Mouse (Mus musculus): Measurements from ENCODE around the gene Vwde. TPM values are rescaled to one million over a fixed set of nuclear protein-coding genes. Genes with fewer than 3 reads are reported as not detected.
A peak's percentile ranks its signal among the peaks of the same experiment; 100 is the strongest.

Gene Vwde
- 0.02 TPM in 1 of 2 replicates, not detected in the other for polyA plus RNA-seq (2012; rRNA removed)

DNA sequence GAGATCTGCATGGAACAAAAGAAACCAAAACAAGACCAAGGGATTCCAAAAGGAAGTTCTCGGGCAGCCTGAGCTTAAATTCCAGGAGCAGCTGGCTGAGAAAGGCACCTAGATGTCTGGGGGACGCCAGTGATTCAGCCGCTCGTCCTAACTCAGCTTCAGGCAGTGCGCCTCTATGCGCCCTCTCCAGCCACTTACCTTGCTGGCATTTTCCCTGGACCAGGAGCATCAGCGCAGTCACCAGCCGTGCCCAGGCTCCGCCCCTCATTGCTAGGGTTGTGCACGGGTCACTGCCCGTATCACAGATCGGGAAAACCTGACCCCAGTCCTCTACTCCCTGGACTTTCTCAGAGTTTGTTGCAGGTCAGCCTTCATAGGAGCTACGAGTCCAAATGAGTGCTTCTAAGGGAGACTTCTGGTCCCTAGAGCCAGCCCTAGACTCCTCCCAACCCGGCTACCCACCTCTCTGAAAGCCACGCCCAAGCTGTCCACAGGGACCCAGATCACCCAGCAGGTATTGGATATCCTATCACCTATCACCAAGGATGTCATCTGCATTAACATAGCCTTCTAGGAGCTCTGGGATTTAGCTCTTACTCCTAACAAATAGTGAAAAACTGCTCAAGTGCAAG, at the start of gene Vwde:
Gene Vwde (minus strand): TSS at position 370 of the 632 bp plus-strand sequence.
- no peak for DNase-seq (ENCODE audit: extremely low spot score in 1 of 2, low spot score in 1 of 2)

DNA sequence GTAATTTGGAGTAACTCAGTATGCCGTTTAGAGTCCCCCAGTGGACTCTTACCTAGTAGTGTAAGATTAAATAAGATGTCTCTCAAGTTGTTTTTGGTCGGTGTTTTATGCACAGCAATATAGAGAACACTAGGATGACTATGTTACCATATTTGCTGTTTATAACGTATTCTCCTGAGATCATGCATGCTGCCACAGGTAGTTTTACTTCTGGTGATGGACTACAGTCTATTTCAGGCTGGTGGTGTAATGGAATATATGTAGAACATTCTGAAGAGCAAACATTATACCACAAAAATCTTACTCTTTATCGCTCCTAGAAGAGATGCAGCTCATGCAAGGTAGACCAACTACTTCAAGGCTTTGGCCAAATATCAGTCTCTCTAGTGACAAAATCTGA, 30.6 kb upstream of the Vwde start:
- no peak for DNase-seq (ENCODE audit: extremely low spot score in 1 of 2, low spot score in 1 of 2)

DNA sequence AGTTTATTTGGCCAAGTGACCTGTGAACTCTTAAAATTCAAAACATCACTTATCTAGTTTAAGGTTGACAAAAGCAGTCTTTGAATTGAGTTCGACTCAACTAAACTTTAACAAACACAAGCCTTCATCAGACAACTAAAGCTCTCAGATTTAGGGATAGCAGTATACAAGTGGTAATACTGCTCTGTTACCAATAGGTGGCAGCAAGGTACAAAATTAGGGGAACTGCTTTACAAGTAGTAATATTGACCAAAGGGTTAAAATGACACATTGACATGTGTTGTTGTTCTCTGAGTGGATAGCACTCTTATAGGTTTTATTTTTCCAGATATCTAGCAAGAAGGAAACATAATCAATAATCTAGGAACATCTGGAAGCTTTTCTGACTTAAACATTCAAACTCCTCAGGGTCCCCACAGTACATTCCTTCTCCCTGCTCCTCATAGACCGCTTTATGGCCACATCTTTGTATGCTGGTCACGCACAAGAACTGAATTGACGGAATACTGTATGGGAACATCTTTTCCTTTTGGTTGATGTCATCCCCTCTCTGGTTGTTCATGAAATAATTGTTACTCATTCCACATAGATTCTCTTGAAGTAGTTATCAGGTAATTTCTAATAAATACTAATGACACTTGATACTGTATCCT, 23.7 kb upstream of the Vwde start:
- DNase-seq (ENCODE audit: extremely low spot score in 1 of 2, low spot score in 1 of 2): peak in 1 of 2 experiments; percentile 25

DNA sequence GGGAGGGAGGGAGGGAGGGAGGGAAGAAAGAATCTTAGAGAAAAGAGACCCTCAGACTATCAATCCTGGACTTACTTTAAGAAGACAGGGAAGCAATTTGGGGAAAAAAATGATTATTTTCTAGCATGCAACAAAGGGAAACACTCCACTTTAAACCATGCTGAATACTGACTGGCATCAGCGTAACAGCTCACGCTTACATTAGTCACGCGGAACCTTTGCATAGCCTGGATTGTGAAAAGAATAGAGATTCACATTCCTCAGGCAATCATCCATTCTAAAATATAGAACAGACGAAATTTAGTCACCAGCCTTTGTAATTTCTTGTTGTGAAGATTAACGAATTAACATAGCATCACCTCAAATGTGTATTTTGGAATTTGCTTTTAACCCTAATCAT, 18.6 kb downstream of the Vwde start:
- DNase-seq (ENCODE audit: extremely low spot score in 1 of 2, low spot score in 1 of 2): no peak

DNA sequence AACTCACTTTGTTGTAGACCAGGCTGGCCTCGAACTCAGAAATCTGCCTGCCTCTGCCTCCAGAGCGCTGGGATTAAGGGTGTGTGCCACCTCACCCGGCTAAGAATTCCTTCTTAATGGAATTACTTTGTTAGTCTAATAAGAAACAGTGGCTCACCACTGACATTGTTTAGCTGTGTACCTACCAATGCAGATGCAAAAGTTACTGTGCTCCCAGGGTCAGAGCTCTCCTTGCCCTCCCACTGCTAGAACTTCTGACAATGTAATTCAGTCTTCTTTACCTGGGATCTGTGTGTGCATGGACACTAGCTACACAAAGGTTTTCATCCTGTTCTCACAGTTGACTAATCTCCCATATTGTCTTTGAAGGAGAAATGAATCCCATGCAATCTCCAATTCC, 27.3 kb downstream of the Vwde start:
- DNase-seq (ENCODE audit: extremely low spot score in 1 of 2, low spot score in 1 of 2): no peak

DNA sequence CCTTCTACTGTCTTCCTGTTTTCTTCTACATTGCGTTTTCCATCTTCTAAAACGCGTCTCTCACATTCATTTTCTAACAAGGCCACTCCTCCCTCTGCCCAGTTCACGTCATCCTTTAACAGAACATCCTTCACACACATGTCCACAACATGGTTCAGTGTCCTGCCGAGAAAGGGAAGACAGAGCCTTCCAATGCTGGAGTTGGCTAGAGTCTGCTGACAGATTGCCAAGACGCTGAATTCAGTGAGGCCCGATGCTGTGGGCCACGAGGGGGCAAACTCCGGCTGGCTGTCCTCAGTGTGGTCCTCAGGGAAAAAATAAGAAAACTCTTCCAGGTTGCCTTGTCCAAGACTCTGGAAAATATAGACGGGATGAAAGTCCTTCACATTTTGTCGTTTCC, 37.9 kb downstream of the Vwde start:
- no peak for DNase-seq (ENCODE audit: extremely low spot score in 1 of 2, low spot score in 1 of 2)

DNA sequence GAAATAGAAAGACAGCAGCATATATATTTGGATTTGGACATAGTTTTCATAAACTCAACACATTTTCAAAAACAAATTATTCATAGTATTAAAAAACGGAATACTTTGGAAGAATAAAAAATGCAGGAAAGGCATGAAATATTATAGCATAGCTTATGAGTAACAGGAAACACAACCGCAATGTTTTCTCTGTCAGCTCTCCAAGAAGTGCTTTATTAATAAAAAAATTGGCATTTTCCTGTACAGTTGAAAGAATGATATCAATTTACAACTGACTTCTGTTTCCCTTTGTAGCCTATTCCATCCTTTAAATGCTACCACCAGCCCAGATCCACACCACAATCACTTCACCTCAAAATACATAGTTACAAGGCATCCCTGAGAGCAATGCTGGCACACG, 44.7 kb downstream of the Vwde start:
- DNase-seq (ENCODE audit: extremely low spot score in 1 of 2, low spot score in 1 of 2): no peak

- DNase-seq (ENCODE audit: extremely low spot score in 1 of 2, low spot score in 1 of 2): no peak
Observed at GRCm38 (mm10) chr6:13169459-13170150, 55.2 kb downstream of the Vwde start.

GRCm38 (mm10) chr6:13166240-13166937, 58.4 kb downstream of the Vwde start:
- DNase-seq (ENCODE audit: extremely low spot score in 1 of 2, low spot score in 1 of 2): no peak

DNA sequence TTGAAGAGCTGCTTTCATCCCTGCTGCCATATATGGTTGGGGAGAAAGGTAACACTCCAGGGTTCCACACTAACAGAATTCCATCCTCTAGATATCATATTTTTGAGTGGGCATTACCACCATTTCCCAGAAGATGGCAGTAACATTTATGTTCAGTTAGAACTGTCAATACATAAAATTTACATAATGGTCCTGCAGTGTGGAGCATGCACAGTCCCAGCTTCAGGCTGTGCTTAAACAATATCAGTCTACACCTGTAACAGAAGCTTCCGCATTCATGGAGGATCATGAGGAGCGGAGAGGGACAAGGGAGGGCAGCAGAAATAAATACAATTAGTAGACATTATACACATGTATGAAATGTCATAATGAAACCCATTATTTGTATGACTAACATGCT, 65.3 kb downstream of the Vwde start:
- peak in 1 of 2 experiments; percentile 64 for DNase-seq (ENCODE audit: extremely low spot score in 1 of 2, low spot score in 1 of 2)

GRCm38 (mm10) chr6:13153888-13154697, 70.7 kb downstream of the Vwde start:
- DNase-seq (ENCODE audit: extremely low spot score in 1 of 2, low spot score in 1 of 2): no peak

GRCm38 (mm10) chr6:13152062-13152640, 72.6 kb downstream of the Vwde start:
- DNase-seq (ENCODE audit: extremely low spot score in 1 of 2, low spot score in 1 of 2): peak; percentile 13 to 86

GRCm38 (mm10) chr6:13137255-13137654, 87.5 kb downstream of the Vwde start:
- no peak for DNase-seq (ENCODE audit: extremely low spot score in 1 of 2, low spot score in 1 of 2)

GRCm38 (mm10) chr6:13108662-13109061, 116.1 kb downstream of the Vwde start:
- no peak for DNase-seq (ENCODE audit: extremely low spot score in 1 of 2, low spot score in 1 of 2)

Other genes starting within 250 kb of the Vwde start
- gene Tmem106b, start 155.2 kb downstream of the Vwde start, polyA plus RNA-seq (2012; rRNA removed): 51.2 and 57.6 TPM in 2 replicates